Mouse (Mus musculus) activated CD4-positive, CD25-positive, alpha-beta regulatory T cell, adult 4 months (primary cell): ENCODE data around the gene Phf12. TPM values are rescaled to one million over a fixed set of nuclear protein-coding genes. Genes with fewer than 3 reads are reported as not detected.

Source experiments
- ATAC-seq: one replicate; pipeline ENCODE4 v1.8.0; 2017
- polyA plus RNA-seq, 2 experiments: library from polyadenylated mRNA; unstranded; fragments of 100-300 nt; shearing (Covaris generic); gene quantifications; one replicate each; pipeline ENCODE4 v1.2.1; 2017

Phf12 gene
- polyA plus RNA-seq, 2 experiments from 2014 or later, result 24.8 to 27.2 TPM

GRCm38 (mm10) chr11:78074666-78075065 lies 92.1 kb downstream of the Phf12 start:
- no peak for ATAC-seq

Other genes starting within 250 kb of the Phf12 start
- gene Myo18a, start 219.5 kb upstream of the Phf12 start, polyA plus RNA-seq, result 10 to 100 TPM; 22.1 to 29.7 TPM
- gene Gm10277, start 195.0 kb upstream of the Phf12 start, polyA plus RNA-seq, result under 1 TPM; 0.20 to 0.57 TPM
- 1 to 10 TPM in 1 of 2 experiments, under 1 TPM in 1; 0.52 to 1.6 TPM for gene Pipox, start 88.7 kb upstream of the Phf12 start, polyA plus RNA-seq
- gene Sez6, start 52.0 kb upstream of the Phf12 start, polyA plus RNA-seq, result under 1 TPM in 1 of 2 experiments, not detected in 1; 0.20 TPM
- 1 to 10 TPM; 1.3 to 2.4 TPM for gene Dhrs13, start 49.5 kb downstream of the Phf12 start, polyA plus RNA-seq
- 10 to 100 TPM; 23.2 to 28.6 TPM for gene Flot2, start 55.2 kb downstream of the Phf12 start, polyA plus RNA-seq
- 10 to 100 TPM; 36.3 to 40.0 TPM for gene Eral1, start 97.6 kb downstream of the Phf12 start, polyA plus RNA-seq
- gene Fam222b, start 111.9 kb downstream of the Phf12 start, polyA plus RNA-seq, result 10 to 100 TPM; 12.0 to 15.8 TPM
- 1 to 10 TPM; 3.4 to 5.0 TPM for gene Traf4, start 182.8 kb downstream of the Phf12 start, polyA plus RNA-seq
- 10 to 100 TPM in 1 of 2 experiments, 1 to 10 TPM in 1; 9.4 to 13.2 TPM for gene Nek8, start 193.9 kb downstream of the Phf12 start, polyA plus RNA-seq
- gene Tlcd1, start 194.0 kb downstream of the Phf12 start, polyA plus RNA-seq, result 1 to 10 TPM; 2.3 to 4.3 TPM
- gene Rpl23a, start 200.8 kb downstream of the Phf12 start, polyA plus RNA-seq, result 1,000 to 10,000 TPM; 3,988 to 4,036 TPM
- not detected for gene Rab34, start 205.7 kb downstream of the Phf12 start, polyA plus RNA-seq
- gene Proca1, start 210.6 kb downstream of the Phf12 start, polyA plus RNA-seq, result 1 to 10 TPM in 1 of 2 experiments, under 1 TPM in 1; 0.49 to 2.5 TPM